Mouse (Mus musculus) myocyte (in vitro differentiated cells): ENCODE data around the gene Tshz3.

Source experiments
- MYOG ChIP-seq, 3 experiments: IDR thresholded peaks; one replicate each; pipeline ENCODE4 v1.6.1; 2011; ENCODE audit warnings: control low read depth in 2 of 3, low read depth in 2 of 3, mild to moderate bottlenecking in 2 of 3; ENCODE audit not compliant: insufficient read length in 2 of 3, control insufficient read depth in 1 of 3, insufficient read depth in 1 of 3
- POLR2A ChIP-seq: IDR thresholded peaks from one replicate; pipeline ENCODE4 v1.6.1; 2011; ENCODE audit warnings: low read depth, mild to moderate bottlenecking, control low read depth, moderate library complexity; ENCODE audit not compliant: insufficient read length
- USF1 ChIP-seq: IDR thresholded peaks from one replicate; pipeline ENCODE4 v1.6.1; 2011; ENCODE audit warnings: low read depth, mild to moderate bottlenecking, control low read depth, moderate library complexity

DNA sequence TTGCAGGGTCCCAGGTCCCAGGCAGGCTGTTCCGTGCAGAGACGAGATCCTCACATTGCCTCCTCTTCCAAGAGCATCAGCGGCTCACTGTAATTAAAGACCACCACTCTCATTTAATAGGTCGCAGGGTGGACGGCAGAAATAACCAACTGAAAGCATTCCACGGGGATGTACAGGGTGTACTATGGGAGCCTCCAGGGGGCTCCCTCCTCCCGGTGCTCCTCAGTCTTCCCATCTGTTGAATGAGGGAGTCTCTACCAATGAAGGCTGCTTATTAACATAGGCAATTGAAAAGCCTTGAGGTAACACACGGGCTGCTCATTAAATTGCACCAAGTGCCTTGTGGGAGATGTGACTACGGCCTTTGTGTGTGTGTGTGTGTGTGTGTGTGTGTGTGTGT is 37.3 kb upstream of the Tshz3 start:
- TF ChIP-seq POLR2A (no peak), USF1 (no peak), MYOG (IDR thresholded peaks at IDR 0.05; ENCODE audit: control insufficient read depth in 1 of 3, insufficient read depth in 1 of 3, insufficient read length in 2 of 3, low read depth in 2 of 3) (no peak)
